Comparison of ENCODE assay signal across 15 mouse cellular contexts in the genomic region with DNA sequence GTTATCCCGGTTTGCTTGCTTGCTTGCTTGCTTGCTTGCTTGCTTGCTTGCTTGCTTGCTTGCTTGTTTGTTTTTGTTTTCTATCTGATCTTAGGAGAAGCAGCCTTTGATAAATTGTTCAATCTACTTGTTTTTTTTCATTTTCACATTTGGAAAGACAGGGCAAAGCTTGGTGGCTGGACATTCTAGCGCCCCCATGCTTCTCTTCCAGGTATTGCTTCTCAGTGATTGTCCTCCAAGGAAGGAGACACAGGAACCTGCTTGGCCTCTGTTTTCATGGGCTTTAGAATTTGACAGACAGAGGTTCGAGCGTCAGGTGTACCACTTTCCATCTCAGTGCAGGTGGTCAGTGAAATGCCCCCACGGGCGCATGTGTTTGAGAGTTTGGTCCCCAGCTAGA.
A peak's percentile ranks its signal among the peaks of the same experiment; 100 is the strongest.
DNase-seq lines count a peak whose midpoint lies in the region; ATAC-seq and TF ChIP-seq lines count a peak whose summit lies in the region.
"Had no signal": no experiment of that assay in that cellular context is flagged by ENCODE, and none has a peak within 500 bp of the region (broad histone marks: within the 10 kb centered on the region; RNA-seq: fewer than 3 reads in every experiment).

No protein-coding gene starts in this region.

- H3K9ac ChIP-seq in kidney, postnatal 0 days (ENCODE audit: low read depth, low read length) = no peak overlapping the region
- H3K9ac ChIP-seq in midbrain, postnatal 0 days (replicated peaks; ENCODE audit: low read length, poor library complexity, severe bottlenecking) = no peak overlapping the region
- no peak overlapping the region for H3K9ac ChIP-seq in midbrain, embryonic 14.5 days (replicated peaks; ENCODE audit: low read length)
- H3K9ac ChIP-seq in forebrain, embryonic 15.5 days (replicated peaks) = no peak overlapping the region
- H3K9ac ChIP-seq: liver, embryonic 14.5 days; neural tube, embryonic 15.5 days had no signal

- peak; percentile 21 for DNase-seq in embryo, embryonic 10.5 days (ENCODE audit: low spot score)
- DNase-seq in embryo, embryonic 10 days (ENCODE audit: low spot score) = no peak
- no peak for DNase-seq in kidney, postnatal 0 days (ENCODE audit: low spot score)
- no peak for DNase-seq in kidney, adult 18-20 months
- DNase-seq in midbrain, postnatal 0 days (ENCODE audit: low spot score) = no peak
- DNase-seq in midbrain, embryonic 14.5 days = no peak
- DNase-seq: adrenal gland, postnatal 25 days; heart, adult 18-20 months; kidney, adult 9 months; right cerebral cortex, postnatal 4 days had no signal

- no peak for ATAC-seq in kidney, postnatal 0 days (replicated peaks; ENCODE audit: low FRiP score, low read depth)
- ATAC-seq in midbrain, postnatal 0 days (ENCODE audit: low FRiP score) = no peak
- no peak for ATAC-seq in midbrain, embryonic 14.5 days (ENCODE audit: low FRiP score, low TSS enrichment)
- no peak for ATAC-seq in forebrain, embryonic 15.5 days (replicated peaks)

- no peak overlapping the region for H3K4me3 ChIP-seq in kidney, postnatal 0 days (replicated peaks; ENCODE audit: low read depth, low read length)
- no peak overlapping the region for H3K4me3 ChIP-seq in midbrain, postnatal 0 days (ENCODE audit: low read depth, low read length)
- H3K4me3 ChIP-seq in midbrain, embryonic 14.5 days (replicated peaks; ENCODE audit: low read depth, low read length) = no peak overlapping the region
- no peak overlapping the region for H3K4me3 ChIP-seq in cortical plate, adult 2 months (ENCODE audit: insufficient read depth, low read length)
- no peak overlapping the region for H3K4me3 ChIP-seq in forebrain, embryonic 15.5 days
- H3K4me3 ChIP-seq: hindbrain, embryonic 10.5 days; neural tube, embryonic 15.5 days had no signal

- H3K27ac ChIP-seq in kidney, postnatal 0 days = no peak overlapping the region
- no peak overlapping the region for H3K27ac ChIP-seq in midbrain, postnatal 0 days (ENCODE audit: low read depth, low read length)
- no peak overlapping the region for H3K27ac ChIP-seq in midbrain, embryonic 14.5 days (replicated peaks; ENCODE audit: low read depth, low read length)
- H3K27ac ChIP-seq in cortical plate, adult 2 months (ENCODE audit: insufficient read depth, low read length) = no peak overlapping the region
- no peak overlapping the region for H3K27ac ChIP-seq in forebrain, embryonic 15.5 days (replicated peaks)
- H3K27ac ChIP-seq: hindbrain, embryonic 10.5 days; liver, embryonic 14.5 days; neural tube, embryonic 15.5 days had no signal

- H3K9me3 ChIP-seq in kidney, postnatal 0 days (replicated peaks; ENCODE audit: low read length) = no peaks in the 10 kb centered on the region
- no peaks in the 10 kb centered on the region for H3K9me3 ChIP-seq in midbrain, postnatal 0 days (ENCODE audit: low read length)
- H3K9me3 ChIP-seq in midbrain, embryonic 14.5 days (ENCODE audit: control insufficient read depth, low read length) = no peaks in the 10 kb centered on the region
- H3K9me3 ChIP-seq in forebrain, embryonic 15.5 days = no peaks in the 10 kb centered on the region
- H3K9me3 ChIP-seq: hindbrain, embryonic 10.5 days; neural tube, embryonic 15.5 days had no signal

- TF ChIP-seq CTCF in kidney, postnatal 0 days (IDR thresholded peaks at IDR 0.05; ENCODE audit: low read depth) = peak; percentile 40; the same call in 1 of the 2 replicates
- peak; percentile 57 for TF ChIP-seq CTCF in midbrain, postnatal 0 days (IDR thresholded peaks at IDR 0.05)
- peak; percentile 29; the same call in 1 of the 2 replicates for TF ChIP-seq CTCF in cortical plate, adult 2 months (IDR thresholded peaks at IDR 0.05; ENCODE audit: extremely low read depth, insufficient read depth, low read length)

- no peak overlapping the region for H3K4me2 ChIP-seq in kidney, postnatal 0 days (ENCODE audit: low read length)
- no peak overlapping the region for H3K4me2 ChIP-seq in midbrain, postnatal 0 days (ENCODE audit: low read depth, low read length, poor library complexity, severe bottlenecking)
- no peak overlapping the region for H3K4me2 ChIP-seq in midbrain, embryonic 14.5 days (ENCODE audit: low read length)
- no peak overlapping the region for H3K4me2 ChIP-seq in forebrain, embryonic 15.5 days (replicated peaks)
- H3K4me2 ChIP-seq: neural tube, embryonic 15.5 days had no signal

- TF ChIP-seq POLR2A in cortical plate, adult 2 months (IDR thresholded peaks at IDR 0.05; ENCODE audit: extremely low read depth, insufficient read depth, low read length) = no peak

- no peaks in the 10 kb centered on the region for H3K4me1 ChIP-seq in kidney, postnatal 0 days (replicated peaks; ENCODE audit: insufficient read depth, low read length)
- no peaks in the 10 kb centered on the region for H3K4me1 ChIP-seq in midbrain, postnatal 0 days (ENCODE audit: insufficient read depth, low read length)
- H3K4me1 ChIP-seq in midbrain, embryonic 14.5 days (ENCODE audit: control insufficient read depth, insufficient read depth, low read length) = no peaks in the 10 kb centered on the region
- H3K4me1 ChIP-seq in cortical plate, adult 2 months (ENCODE audit: control insufficient read depth, insufficient read depth, low read length) = no peaks in the 10 kb centered on the region
- H3K4me1 ChIP-seq in forebrain, embryonic 15.5 days = no peaks in the 10 kb centered on the region
- H3K4me1 ChIP-seq: hindbrain, embryonic 10.5 days; neural tube, embryonic 15.5 days had no signal

- H3K36me3 ChIP-seq in kidney, postnatal 0 days (ENCODE audit: insufficient read depth, low read length) = no peaks in the 10 kb centered on the region
- no peaks in the 10 kb centered on the region for H3K36me3 ChIP-seq in midbrain, postnatal 0 days (ENCODE audit: insufficient read depth, low read length)
- no peaks in the 10 kb centered on the region for H3K36me3 ChIP-seq in midbrain, embryonic 14.5 days (ENCODE audit: control insufficient read depth, insufficient read depth, low read length)
- H3K36me3 ChIP-seq in forebrain, embryonic 15.5 days = no peaks in the 10 kb centered on the region
- H3K36me3 ChIP-seq: hindbrain, embryonic 10.5 days; neural tube, embryonic 15.5 days had no signal

- no peaks in the 10 kb centered on the region for H3K27me3 ChIP-seq in kidney, postnatal 0 days (ENCODE audit: insufficient read depth, low read length)
- no peaks in the 10 kb centered on the region for H3K27me3 ChIP-seq in midbrain, postnatal 0 days (ENCODE audit: insufficient read depth, low read length)
- no peaks in the 10 kb centered on the region for H3K27me3 ChIP-seq in midbrain, embryonic 14.5 days (ENCODE audit: control insufficient read depth, insufficient read depth, low read length)
- no peaks in the 10 kb centered on the region for H3K27me3 ChIP-seq in forebrain, embryonic 15.5 days
- H3K27me3 ChIP-seq: neural tube, embryonic 15.5 days had no signal

- WGBS in kidney, postnatal 0 days = 57% methylated on average over 6 of the region's 6 CpGs
- WGBS in midbrain, postnatal 0 days = 62% methylated on average over 6 of the region's 6 CpGs
- WGBS in midbrain, embryonic 14.5 days = 53% methylated on average over 6 of the region's 6 CpGs
- WGBS in forebrain, embryonic 15.5 days = 61% methylated on average over 6 of the region's 6 CpGs
